Mouse (Mus musculus): ENCODE data around the gene Foxi1.

DNA sequence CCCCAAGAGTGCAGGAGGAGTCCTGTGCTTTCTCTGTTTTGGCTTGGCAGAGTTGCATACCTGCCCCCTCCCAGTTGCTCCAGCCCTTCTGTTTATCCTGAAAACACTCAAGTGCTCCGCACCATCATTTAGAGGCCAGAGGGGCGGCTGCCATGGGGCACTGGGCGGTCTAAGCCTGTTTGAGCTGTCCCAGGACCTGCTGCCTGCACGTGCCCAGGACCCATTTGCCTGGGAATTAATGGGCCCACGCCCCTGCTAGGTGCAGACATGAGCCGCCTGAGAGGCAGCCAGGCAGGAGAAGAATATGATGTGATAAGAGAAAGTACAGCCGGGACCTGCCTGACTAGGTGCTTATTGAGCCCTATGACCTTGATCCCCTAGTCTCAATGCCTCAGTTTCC, 52.7 kb downstream of the Foxi1 start:
- TF ChIP-seq CHD2 (IDR thresholded peaks at IDR 0.05; ENCODE audit: low read depth, low read length) (no peak), HCFC1 (IDR thresholded peaks at IDR 0.05; ENCODE audit: borderline replicate concordance, insufficient read depth, low read length) (no peak)

Measured in ES-E14 (cell line).